ENCODE assay signal across 9 mouse cellular contexts in the genomic region with DNA sequence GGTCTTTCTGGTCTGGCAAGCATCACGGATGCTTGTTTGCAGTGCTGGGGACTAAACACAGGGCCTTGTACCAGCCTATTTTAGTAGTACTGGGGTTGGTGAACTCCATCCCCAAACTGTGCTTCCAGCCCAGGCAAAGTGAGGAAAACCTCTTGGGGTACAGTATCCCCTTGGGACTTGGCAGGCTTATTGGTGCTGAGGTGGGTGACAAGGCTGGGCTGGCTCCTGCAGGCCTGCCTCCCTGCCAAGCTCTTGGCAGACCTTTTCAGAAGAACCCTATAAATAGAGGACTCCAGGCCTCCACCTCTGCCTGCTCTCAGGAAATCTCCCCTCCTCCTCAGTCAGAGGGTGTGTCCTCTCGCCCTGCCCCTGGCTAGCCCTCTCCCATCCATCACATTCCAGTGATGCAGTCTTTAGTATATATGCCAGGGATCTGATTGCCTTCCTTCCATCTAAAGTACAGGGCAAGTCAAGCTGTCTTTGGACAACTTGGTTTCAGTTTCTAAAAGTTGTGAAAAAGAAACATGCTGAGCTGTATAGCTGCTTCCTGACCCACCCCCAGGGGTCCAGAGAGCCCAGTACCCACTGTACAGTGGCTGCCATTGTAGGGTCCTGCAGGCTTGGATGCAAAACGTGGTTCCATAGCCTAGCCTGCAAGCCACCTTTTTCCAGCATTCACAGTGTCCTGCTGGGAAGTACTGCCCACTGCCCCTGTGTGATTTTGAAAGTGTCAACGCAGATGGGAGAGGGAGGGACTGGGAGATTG. TPM values are rescaled to one million over a fixed set of nuclear protein-coding genes. Genes with fewer than 3 reads are reported as not detected.
A peak's percentile ranks its signal among the peaks of the same experiment; 100 is the strongest.
DNase-seq lines count a peak whose midpoint lies in the region; ATAC-seq and TF ChIP-seq lines count a peak whose summit lies in the region.
"Had no signal": no experiment of that assay in that cellular context is flagged by ENCODE, and none has a peak within 500 bp of the region (broad histone marks: within the 10 kb centered on the region; RNA-seq: fewer than 3 reads in every experiment).

No protein-coding gene starts in this region.

- H3K9me3 ChIP-seq in intestine, embryonic 15.5 days = no peaks in the 10 kb centered on the region
- no peaks in the 10 kb centered on the region for H3K9me3 ChIP-seq in stomach, postnatal 0 days (ENCODE audit: control insufficient read depth, low read length)

- H3K27ac ChIP-seq in thymus, adult 2 months (ENCODE audit: control insufficient read depth, insufficient read depth, low read length) = peak overlapping the region; percentile 22; the same call in 1 of the 2 replicates
- H3K27ac ChIP-seq in intestine, embryonic 15.5 days = peak overlapping the region; percentile 99; the same call in 1 of the 2 replicates
- peak overlapping the region; percentile 99 for H3K27ac ChIP-seq in stomach, postnatal 0 days (replicated peaks)

- H3K36me3 ChIP-seq in thymus, adult 2 months (ENCODE audit: control insufficient read depth, insufficient read depth, low read length) = peaks cover 25% of the 10 kb centered on the region
- H3K36me3 ChIP-seq in intestine, embryonic 15.5 days = no peaks in the 10 kb centered on the region
- no peaks in the 10 kb centered on the region for H3K36me3 ChIP-seq in stomach, postnatal 0 days (ENCODE audit: control insufficient read depth, insufficient read depth, low read length)

- H3K9ac ChIP-seq in intestine, embryonic 15.5 days = no peak overlapping the region; the same call in 1 of the 2 replicates
- 0 out of 2 replicates have a peak overlapping the region, but pooled peaks have one; percentile 27 for H3K9ac ChIP-seq in stomach, postnatal 0 days (ENCODE audit: low read length)

- 78% methylated on average over 4 of the region's 4 CpGs for WGBS in thymus, adult 2 months
- whole genome bisulfite sequencing in intestine, embryonic 15.5 days = 59% methylated on average over 4 of the region's 4 CpGs
- 57% methylated on average over 4 of the region's 4 CpGs for WGBS in stomach, postnatal 0 days

- no peak overlapping the region for H3K4me3 ChIP-seq in thymus, adult 2 months (ENCODE audit: control insufficient read depth, insufficient read depth, low read length)
- H3K4me3 ChIP-seq in intestine, embryonic 15.5 days (replicated peaks) = no peak overlapping the region
- no peak overlapping the region for H3K4me3 ChIP-seq in stomach, postnatal 0 days (ENCODE audit: low read depth, low read length)

- intact Hi-C loops in heart, postnatal 36 days (cut with DNase I) = loop anchor here (1.0 to 5.0 kb wide), 5 partner anchors 80 to 345 kb away; a partner anchor contains a TSS

- TF ChIP-seq CTCF in thymus, adult 2 months (IDR thresholded peaks at IDR 0.05; ENCODE audit: borderline replicate concordance, control insufficient read depth, extremely low read depth, insufficient read depth, low read length, poor library complexity) = no peak
- no peak for TF ChIP-seq CTCF in stomach, postnatal 0 days (IDR thresholded peaks at IDR 0.05; ENCODE audit: low read depth)

- peak; percentile 95 for DNase-seq in heart, adult 11 months
- no peak for DNase-seq in heart, postnatal 36 days
- no peak for DNase-seq in thymus, adult 2 months
- DNase-seq in thymus, postnatal 36 days = no peak
- no peak for DNase-seq in stomach, postnatal 0 days (ENCODE audit: low spot score)
- DNase-seq in embryo, embryonic 11 days = no peak

- peak overlapping the region; percentile 91 for H3K4me2 ChIP-seq in intestine, embryonic 15.5 days (replicated peaks)
- H3K4me2 ChIP-seq in stomach, postnatal 0 days (replicated peaks; ENCODE audit: low read depth) = no peak overlapping the region

- H3K4me1 ChIP-seq in thymus, adult 2 months (replicated peaks; ENCODE audit: control insufficient read depth, insufficient read depth, low read length) = peaks cover 46% of the 10 kb centered on the region
- peaks cover 28% of the 10 kb centered on the region for H3K4me1 ChIP-seq in intestine, embryonic 15.5 days (replicated peaks)
- H3K4me1 ChIP-seq in stomach, postnatal 0 days (replicated peaks; ENCODE audit: control insufficient read depth, insufficient read depth) = peaks cover 13% of the 10 kb centered on the region

- no peak for TF ChIP-seq POLR2A in thymus, adult 2 months (IDR thresholded peaks at IDR 0.05; ENCODE audit: control insufficient read depth, extremely low read depth, insufficient read depth, low read length, poor library complexity)

- no peak for TF ChIP-seq EP300 in stomach, postnatal 0 days (optimal IDR thresholded peaks at IDR 0.05)

- H3K27me3 ChIP-seq in thymus, adult 2 months (ENCODE audit: control insufficient read depth, insufficient read depth, low read length) = no peaks in the 10 kb centered on the region
- H3K27me3 ChIP-seq in intestine, embryonic 15.5 days (replicated peaks) = no peaks in the 10 kb centered on the region
- H3K27me3 ChIP-seq in stomach, postnatal 0 days (ENCODE audit: control insufficient read depth, insufficient read depth, low read length) = no peaks in the 10 kb centered on the region
- H3K27me3 ChIP-seq: Patski had no signal

- ATAC-seq in intestine, embryonic 15.5 days = no peak
- no peak for ATAC-seq in stomach, postnatal 0 days (ENCODE audit: low FRiP score, low TSS enrichment)
- ATAC-seq in megakaryocyte-erythroid progenitor cell, adult 5-6 weeks (replicated peaks; ENCODE audit: low FRiP score, low TSS enrichment, poor library complexity, severe bottlenecking) = no peak

RNA-seq across cellular contexts. Expression of a gene that starts 1.5 kb away (rescaled TPM):
- not detected for total RNA-seq in heart, postnatal 36 days (2021)
- polyA plus RNA-seq in thymus, adult 2 months (2012; rRNA removed) = 2.7 and 14.2 TPM in 2 replicates
- not detected in 2 replicates for polyA plus RNA-seq in intestine, embryonic 15.5 days (2015; fragmentation: Nextera tagmentation; extraction: Ambion mirVana)
- not detected in 2 replicates for polyA plus RNA-seq in stomach, postnatal 0 days (2015; fragmentation: Nextera tagmentation; extraction: Ambion mirVana)
- not detected in 2 replicates for total RNA-seq in megakaryocyte-erythroid progenitor cell, adult 5-6 weeks (2014; fragmentation: Nextera tagmentation)
- total RNA-seq in megakaryocyte-erythroid progenitor cell, adult 5-6 weeks (2017) = not detected in 2 replicates
- polyA plus RNA-seq: Patski had no signal

RNA-seq across cellular contexts. Expression of a gene that starts 1.6 kb away (rescaled TPM):
- under 1 TPM; 0.33 to 0.49 TPM for total RNA-seq in heart, postnatal 36 days (2021)
- polyA plus RNA-seq in thymus, adult 2 months (2012; rRNA removed) = 279 and 377 TPM in 2 replicates
- polyA plus RNA-seq in intestine, embryonic 15.5 days (2015; fragmentation: Nextera tagmentation; extraction: Ambion mirVana) = 5.7 and 6.9 TPM in 2 replicates
- polyA plus RNA-seq in stomach, postnatal 0 days (2015; fragmentation: Nextera tagmentation; extraction: Ambion mirVana) = 7.3 and 8.4 TPM in 2 replicates
- 0.39 and 1.4 TPM in 2 replicates for total RNA-seq in megakaryocyte-erythroid progenitor cell, adult 5-6 weeks (2014; fragmentation: Nextera tagmentation)
- 0.80 and 1.1 TPM in 2 replicates for total RNA-seq in megakaryocyte-erythroid progenitor cell, adult 5-6 weeks (2017)

RNA-seq across cellular contexts. Expression of a gene that starts 3.7 kb away (rescaled TPM):
- not detected for total RNA-seq in heart, postnatal 36 days (2021)
- not detected in 2 replicates for polyA plus RNA-seq in thymus, adult 2 months (2012; rRNA removed)
- polyA plus RNA-seq in intestine, embryonic 15.5 days (2015; fragmentation: Nextera tagmentation; extraction: Ambion mirVana) = not detected in 2 replicates
- polyA plus RNA-seq in stomach, postnatal 0 days (2015; fragmentation: Nextera tagmentation; extraction: Ambion mirVana) = not detected in 2 replicates
- not detected in 2 replicates for total RNA-seq in megakaryocyte-erythroid progenitor cell, adult 5-6 weeks (2014; fragmentation: Nextera tagmentation)
- not detected in 2 replicates for total RNA-seq in megakaryocyte-erythroid progenitor cell, adult 5-6 weeks (2017)
- polyA plus RNA-seq: Patski had no signal

RNA-seq across cellular contexts. Expression of a gene that starts 9.0 kb away (rescaled TPM):
- total RNA-seq in heart, postnatal 36 days (2021) = not detected
- 0.50 and 7.0 TPM in 2 replicates for polyA plus RNA-seq in thymus, adult 2 months (2012; rRNA removed)
- not detected in 2 replicates for polyA plus RNA-seq in intestine, embryonic 15.5 days (2015; fragmentation: Nextera tagmentation; extraction: Ambion mirVana)
- not detected in 2 replicates for polyA plus RNA-seq in stomach, postnatal 0 days (2015; fragmentation: Nextera tagmentation; extraction: Ambion mirVana)
- not detected in 2 replicates for total RNA-seq in megakaryocyte-erythroid progenitor cell, adult 5-6 weeks (2014; fragmentation: Nextera tagmentation)
- not detected in 2 replicates for total RNA-seq in megakaryocyte-erythroid progenitor cell, adult 5-6 weeks (2017)
- polyA plus RNA-seq: Patski had no signal

RNA-seq across cellular contexts. Expression of a gene that starts 18.7 kb away (rescaled TPM):
- not detected for total RNA-seq in heart, postnatal 36 days (2021)
- polyA plus RNA-seq in thymus, adult 2 months (2012; rRNA removed) = 0.96 and 6.1 TPM in 2 replicates
- not detected in 2 replicates for polyA plus RNA-seq in intestine, embryonic 15.5 days (2015; fragmentation: Nextera tagmentation; extraction: Ambion mirVana)
- 0.23 TPM in 1 of 2 replicates, not detected in the other for polyA plus RNA-seq in stomach, postnatal 0 days (2015; fragmentation: Nextera tagmentation; extraction: Ambion mirVana)
- not detected in 2 replicates for total RNA-seq in megakaryocyte-erythroid progenitor cell, adult 5-6 weeks (2014; fragmentation: Nextera tagmentation)
- not detected in 2 replicates for total RNA-seq in megakaryocyte-erythroid progenitor cell, adult 5-6 weeks (2017)

Comparison
In these comparisons a context has a peak if more than half of its experiments do, and no peak if none do; other contexts are left out.
1. H3K27ac ChIP-seq: peak in every context shown above with its lines; median percentile 99 in intestine, embryonic 15.5 days; 99 in stomach, postnatal 0 days; 22 in thymus, adult 2 months.
2. RNA of a gene that starts 1.6 kb away (polyA plus RNA-seq): 279 to 377 TPM in thymus, adult 2 months; 7.3 to 8.4 TPM in stomach, postnatal 0 days and 5.7 to 6.9 TPM in intestine, embryonic 15.5 days; every median in the first group is over 10 times any median in the second.